Mouse (Mus musculus): Measurements from ENCODE around the gene Sap30l. TPM values are rescaled to one million over a fixed set of nuclear protein-coding genes. Genes with fewer than 3 reads are reported as not detected.
"Not testable (repeated sequence)": the region's sequence is repeated elsewhere in the genome, so short reads cannot be mapped to it uniquely, and the experiment has no call there.

Gene Sap30l
- polyA plus RNA-seq, 1 experiment from 2014 or later: 21.3 TPM

GRCm38 (mm10) chr11:57799456-57799855, 2.0 kb upstream of the Sap30l start:
- no peak for DNase-seq (ENCODE audit: low spot score)

- DNase-seq (ENCODE audit: low spot score): no peak
These were observed 1.0 kb upstream of the Sap30l start for GRCm38 (mm10) chr11:57800266-57800951.

DNA sequence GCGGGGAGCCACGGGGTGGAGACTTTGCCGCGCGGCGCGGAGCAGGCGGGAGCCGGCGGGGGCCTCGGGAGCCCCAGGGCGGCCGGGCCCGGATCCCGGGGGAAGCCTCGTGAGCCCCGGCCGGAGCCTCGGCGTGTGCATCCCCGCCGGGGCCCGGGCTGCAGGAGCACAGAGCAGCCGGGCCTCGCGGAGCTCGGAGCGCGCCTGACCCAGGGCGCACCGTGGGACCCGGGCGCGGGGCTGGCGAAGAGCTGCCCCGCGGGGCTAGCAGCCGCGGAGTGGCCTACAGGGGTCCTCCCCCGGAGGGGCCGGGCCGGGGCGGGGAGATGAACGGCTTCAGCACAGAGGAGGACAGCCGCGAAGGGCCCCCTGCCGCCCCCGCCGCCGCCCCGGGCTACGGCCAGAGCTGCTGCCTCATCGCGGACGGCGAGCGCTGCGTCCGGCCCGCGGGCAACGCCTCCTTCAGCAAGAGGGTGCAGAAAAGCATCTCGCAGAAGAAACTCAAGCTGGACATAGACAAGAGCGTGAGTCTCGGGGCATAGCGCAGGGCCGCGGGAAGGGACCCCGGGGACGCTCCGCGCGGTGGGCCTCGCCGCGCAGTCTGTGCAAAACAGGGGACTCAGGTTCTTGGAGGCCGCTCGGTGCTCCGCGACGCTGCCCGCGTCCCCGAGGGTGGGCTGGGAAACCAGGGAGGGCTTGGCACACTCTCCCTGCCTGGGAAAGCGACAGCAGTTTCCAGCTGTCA, 501 bp downstream of the Sap30l start:
- peak; percentile 38 for DNase-seq (ENCODE audit: low spot score)

- peak; percentile 35 for DNase-seq (ENCODE audit: low spot score)
These were observed 1.1 kb downstream of the Sap30l start for GRCm38 (mm10) chr11:57802511-57802870.

- DNase-seq (ENCODE audit: low spot score): no peak
These were observed 3.6 kb downstream of the Sap30l start for GRCm38 (mm10) chr11:57805047-57805446.

GRCm38 (mm10) chr11:57809017-57809731, 7.7 kb downstream of the Sap30l start:
- DNase-seq (ENCODE audit: low spot score): no peak

DNA sequence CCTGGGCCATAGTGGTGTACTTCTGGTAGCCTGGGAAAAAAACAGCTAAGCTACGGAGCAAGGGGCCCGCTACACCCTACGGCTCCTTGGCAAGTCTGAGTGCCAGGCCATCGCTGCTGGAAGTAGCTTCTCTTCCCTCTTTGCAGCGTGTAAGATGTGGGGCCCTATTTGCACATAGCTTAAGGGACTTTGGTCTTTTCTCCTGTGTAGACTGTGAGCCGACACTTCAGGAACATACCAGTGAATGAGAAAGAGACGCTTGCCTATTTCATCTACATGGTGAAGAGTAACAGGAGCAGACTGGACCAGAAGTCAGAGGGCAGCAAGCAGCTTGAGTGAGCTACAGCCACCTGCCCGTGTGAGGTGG, 8.3 kb downstream of the Sap30l start:
- DNase-seq (ENCODE audit: low spot score): no peak

GRCm38 (mm10) chr11:57811006-57811405, 9.6 kb downstream of the Sap30l start:
- DNase-seq (ENCODE audit: low spot score): no peak

GRCm38 (mm10) chr11:57812212-57812611, 10.8 kb downstream of the Sap30l start:
- DNase-seq (ENCODE audit: low spot score): no peak

DNA sequence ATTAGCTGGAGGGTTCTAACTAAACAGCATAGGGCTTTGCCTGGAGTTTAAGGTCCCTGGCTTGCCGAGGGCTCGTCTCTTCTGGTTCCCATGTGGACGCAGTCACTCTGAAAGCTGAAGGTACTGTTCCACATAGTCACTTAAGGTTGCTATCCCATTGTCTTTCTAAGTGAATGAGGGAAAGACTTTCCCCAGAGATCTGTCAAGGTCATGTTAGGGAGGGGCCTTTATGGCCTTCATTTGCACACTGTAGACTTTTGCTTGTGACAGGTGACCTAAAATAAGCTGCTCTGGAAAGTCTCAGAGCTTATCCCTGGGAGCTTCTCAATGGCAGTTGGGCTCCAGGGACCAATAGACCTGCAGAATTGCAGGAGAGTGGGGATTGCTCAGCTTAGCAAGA, 12.2 kb downstream of the Sap30l start:
- no peak for DNase-seq (ENCODE audit: low spot score)

- no peak for DNase-seq (ENCODE audit: low spot score)
These were observed 16.8 kb downstream of the Sap30l start for GRCm38 (mm10) chr11:57818189-57818588.

DNA sequence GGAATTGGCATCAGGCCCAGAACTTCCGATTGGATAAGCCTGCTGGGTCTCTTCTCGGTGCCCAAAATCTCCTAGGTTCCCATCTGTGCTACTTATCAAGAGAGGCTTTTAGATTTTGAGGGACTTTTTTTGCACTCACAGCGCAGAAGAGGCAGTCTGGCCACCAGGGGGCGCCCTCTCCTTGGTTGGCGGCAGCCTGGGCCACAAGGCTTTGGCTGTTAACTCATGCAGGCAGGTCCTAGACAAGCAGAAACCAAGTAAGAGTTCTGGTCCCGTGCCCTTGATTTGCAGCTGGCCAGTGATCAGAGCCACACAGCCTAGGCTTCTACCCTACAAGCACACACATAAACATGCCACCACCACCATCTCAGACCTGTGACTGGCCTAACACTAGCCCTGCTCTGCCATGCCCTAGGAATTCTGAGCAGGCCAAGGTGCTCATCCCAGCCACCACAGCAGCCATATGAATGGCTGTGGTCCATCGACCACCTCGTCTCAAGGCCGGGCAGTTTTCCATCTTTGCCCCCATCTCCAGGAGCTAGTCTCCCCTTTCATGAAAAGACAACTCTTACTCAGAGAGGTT, 18.7 kb downstream of the Sap30l start:
- DNase-seq (ENCODE audit: low spot score): peak; percentile 71

DNA sequence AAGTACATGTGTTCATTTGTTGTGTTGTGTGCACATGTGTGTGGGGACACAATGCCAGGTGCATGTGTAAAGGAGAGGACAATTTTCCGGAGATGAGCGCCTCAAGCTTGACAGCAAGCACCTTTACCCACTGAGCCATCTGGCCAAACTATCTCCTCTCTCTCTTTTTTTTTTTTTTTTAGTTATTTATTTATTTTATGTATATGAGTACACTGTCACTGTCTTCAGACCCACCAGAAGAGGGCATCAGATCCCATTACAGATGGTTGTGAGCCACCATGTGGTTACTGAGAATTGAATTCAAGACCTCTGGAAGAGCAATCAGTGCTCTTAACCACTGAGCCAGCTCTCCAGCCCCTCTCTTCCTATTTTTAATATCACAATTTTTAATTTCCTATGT, 21.7 kb downstream of the Sap30l start:
- not testable (repeated sequence) for DNase-seq (ENCODE audit: low spot score)

- DNase-seq (ENCODE audit: low spot score): no peak
These were observed 22.3 kb downstream of the Sap30l start for GRCm38 (mm10) chr11:57823714-57824113.

- peak; percentile 28 for DNase-seq (ENCODE audit: low spot score)
These were observed 23.8 kb downstream of the Sap30l start for GRCm38 (mm10) chr11:57825234-57825633.

DNA sequence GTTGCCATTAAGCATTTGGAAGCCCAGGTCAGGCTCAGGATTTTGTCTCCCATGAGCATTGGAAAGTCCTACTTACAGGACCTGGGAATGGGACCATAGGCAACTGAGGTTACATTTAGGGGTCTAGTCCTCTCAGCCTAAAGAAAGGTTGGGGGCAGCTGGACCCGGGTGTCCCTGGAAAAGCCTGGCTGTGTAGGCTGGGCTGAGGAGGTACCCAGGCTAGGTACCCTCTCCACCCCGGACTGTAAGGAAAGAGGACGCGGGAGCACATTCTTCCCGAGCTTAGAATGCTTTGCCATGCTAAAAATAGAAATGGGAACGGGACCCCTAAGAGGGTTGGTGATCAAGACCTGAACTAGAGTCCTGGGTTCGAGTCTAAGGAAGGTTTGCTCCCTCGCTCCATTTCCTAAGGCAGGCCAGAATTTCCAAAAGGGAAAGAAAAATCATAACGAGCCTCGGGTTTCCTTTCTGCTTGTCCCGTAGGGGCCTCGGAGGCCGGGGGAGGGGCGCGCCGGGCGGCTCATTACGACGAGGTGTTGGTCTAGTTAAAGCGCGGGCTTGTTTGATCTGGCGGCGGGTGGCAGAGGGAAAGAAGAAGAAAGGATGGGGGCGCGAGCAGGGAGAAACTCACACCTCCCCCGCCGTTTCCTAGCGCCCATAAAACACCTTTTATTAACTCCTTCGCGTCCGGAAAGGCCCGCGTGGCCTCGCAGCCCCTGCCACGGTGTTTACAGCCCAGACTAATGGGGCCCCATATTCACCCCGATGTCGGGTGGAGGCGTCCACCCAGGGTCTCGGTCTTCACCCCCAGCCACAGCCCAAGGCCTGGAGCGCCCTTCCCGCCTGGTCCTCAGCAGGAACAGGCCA, 25.8 kb downstream of the Sap30l start:
- DNase-seq (ENCODE audit: low spot score): peak; percentile 36

GRCm38 (mm10) chr11:57827915-57828545, 26.6 kb downstream of the Sap30l start:
- DNase-seq (ENCODE audit: low spot score): peak; percentile 16

DNA sequence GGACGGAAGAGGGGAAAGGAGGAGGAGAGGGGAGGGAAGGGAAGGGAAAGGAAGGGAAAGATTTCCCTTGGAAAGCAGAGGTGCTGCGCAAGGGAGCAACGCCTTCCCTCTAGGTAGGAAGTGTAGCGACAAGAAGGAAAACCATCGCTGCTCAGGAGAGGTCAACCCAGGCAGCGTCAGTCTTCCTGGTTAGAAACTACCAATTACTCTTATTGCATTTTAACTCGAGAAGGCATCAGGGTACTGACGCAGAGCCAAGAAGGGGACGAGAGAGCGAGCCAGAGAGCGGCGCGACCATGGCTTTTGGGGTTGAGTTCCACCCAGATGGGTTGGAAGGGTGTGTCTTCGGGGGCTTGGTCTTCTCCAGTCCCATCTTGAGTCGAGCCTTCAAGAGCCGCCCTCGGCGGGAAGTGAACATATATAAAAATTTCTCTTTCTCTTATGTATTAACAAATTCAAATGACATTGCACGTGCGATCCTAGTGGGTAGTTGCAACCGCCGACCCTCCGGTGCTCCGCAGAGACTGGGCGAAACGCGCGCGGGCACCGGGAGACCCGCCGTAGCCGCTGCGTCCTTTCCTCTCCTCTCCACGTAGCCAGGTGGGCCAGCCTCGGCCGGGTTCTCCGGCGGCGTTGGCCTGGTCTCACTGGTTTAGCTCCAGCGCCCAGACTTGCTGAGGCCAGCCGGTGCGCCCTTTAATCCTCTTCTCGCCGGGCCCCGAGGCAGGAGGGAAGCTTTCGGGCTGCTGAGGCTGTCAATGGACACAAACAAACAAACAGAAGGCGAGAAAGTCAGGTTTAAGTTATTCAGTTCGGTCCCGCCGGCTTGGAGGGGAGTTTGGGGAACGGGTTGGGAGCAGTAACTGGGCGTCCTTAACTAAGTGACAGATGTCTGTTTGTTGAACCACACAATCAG, 27.8 kb downstream of the Sap30l start:
- no peak for DNase-seq (ENCODE audit: low spot score)

All from thymus, postnatal 0 days (tissue).